Mouse (Mus musculus) small intestine, adult 2 months (tissue): ENCODE results near the gene Sp2.

Source experiments
- CTCF ChIP-seq: fragments of 200-500 bp; IDR thresholded peaks from 2 replicates; pipeline ENCODE4 v1.5.1; 2012; ENCODE audit warnings: low read depth, mild to moderate bottlenecking, control low read depth, inconsistent platforms, low read length, moderate library complexity, mixed read lengths; ENCODE audit not compliant: insufficient replicate concordance, insufficient read length; ENCODE audit errors: extremely low read depth
- POLR2A ChIP-seq: fragments of 200-500 bp; IDR thresholded peaks from 2 replicates; pipeline ENCODE4 v1.6.1; 2012; ENCODE audit warnings: low read depth, mild to moderate bottlenecking, control low read depth, inconsistent platforms, low read length, moderate library complexity

- TF ChIP-seq POLR2A (no peak), CTCF (no peak)
These were observed 35.2 kb upstream of the Sp2 start for GRCm38 (mm10) chr11:97017696-97018582.
